In the genomic region with DNA sequence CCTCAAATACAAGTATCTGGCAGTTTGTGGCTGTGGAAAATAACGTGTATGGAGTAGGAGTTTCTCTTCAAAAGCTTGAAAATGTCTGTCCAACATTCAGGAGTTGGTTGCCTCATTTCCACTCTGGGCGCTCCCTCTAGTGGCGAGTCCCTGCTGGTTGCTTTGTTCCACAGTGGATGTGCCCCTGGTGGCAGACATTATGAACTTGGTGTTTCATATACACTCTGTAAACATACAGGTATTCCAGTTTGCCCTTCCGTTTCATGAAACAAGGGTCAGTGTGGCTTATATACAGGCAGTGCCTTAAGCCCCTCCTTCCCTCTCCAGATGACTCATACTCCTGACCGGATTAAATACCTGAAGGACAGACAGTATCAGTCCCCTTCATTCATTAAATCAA, we compare ENCODE assay signal across 8 mouse cellular contexts. TPM values are rescaled to one million over a fixed set of nuclear protein-coding genes. Genes with fewer than 3 reads are reported as not detected.
A peak's percentile ranks its signal among the peaks of the same experiment; 100 is the strongest.
DNase-seq lines count a peak whose midpoint lies in the region; ATAC-seq and TF ChIP-seq lines count a peak whose summit lies in the region.

No protein-coding gene starts in this region.

- intact Hi-C loops in gastrocnemius, adult 2 months (cut with DNase I) = loop anchor here (1.0 to 5.0 kb wide), 3 partner anchors 75 to 304 kb away; no protein-coding TSS in a partner anchor
- intact Hi-C loops in left cerebral cortex, postnatal 25 days (cut with DNase I) = loop anchor here (1.0 to 5.0 kb wide), 3 partner anchors 75 to 304 kb away; no protein-coding TSS in a partner anchor

- WGBS in intestine, postnatal 0 days = 16% methylated on average over 5 of the region's 5 CpGs

- H3K27ac ChIP-seq in gastrocnemius, adult 2 months = no peak overlapping the region
- H3K27ac ChIP-seq in intestine, postnatal 0 days (ENCODE audit: low read depth, low read length) = no peak overlapping the region

- peak; percentile 88 to 94 for DNase-seq in cerebellum, postnatal 25 days
- peak; percentile 91 for DNase-seq in gastrocnemius, adult 2 months
- peak; percentile 84 to 92 for DNase-seq in left cerebral cortex, postnatal 25 days (ENCODE audit: low spot score in 2 of 2)
- DNase-seq in mesoderm, embryonic 11.5 days (ENCODE audit: low read depth, low spot score) = peak; percentile 86
- peak; percentile 83 for DNase-seq in right cerebral cortex, postnatal 25 days
- peak; percentile 90 for DNase-seq in urinary bladder, postnatal 25 days (ENCODE audit: low spot score)

- TF ChIP-seq CTCF in gastrocnemius, adult 2 months (IDR thresholded peaks at IDR 0.05) = no peak
- TF ChIP-seq CTCF in intestine, postnatal 0 days (IDR thresholded peaks at IDR 0.05; ENCODE audit: low read depth) = peak; percentile 100

- peaks cover 25% of the 10 kb centered on the region for H3K36me3 ChIP-seq in intestine, postnatal 0 days (ENCODE audit: control insufficient read depth, insufficient read depth)

- H3K4me3 ChIP-seq in gastrocnemius, adult 2 months = peak overlapping the region; percentile 32; the same call in 1 of the 2 replicates
- no peak overlapping the region for H3K4me3 ChIP-seq in intestine, postnatal 0 days (ENCODE audit: low read depth, low read length)

- no peaks in the 10 kb centered on the region for H3K27me3 ChIP-seq in intestine, postnatal 0 days (replicated peaks; ENCODE audit: control insufficient read depth, insufficient read depth, low read length)

- no peaks in the 10 kb centered on the region for H3K9me3 ChIP-seq in intestine, postnatal 0 days (ENCODE audit: control insufficient read depth)

- no peaks in the 10 kb centered on the region for H3K4me1 ChIP-seq in intestine, postnatal 0 days (replicated peaks; ENCODE audit: control insufficient read depth, insufficient read depth, low read length)

- ATAC-seq in activated CD4-positive, CD25-positive, alpha-beta regulatory T cell, adult 4 months = peak; percentile 98
- peak; percentile 88 for ATAC-seq in intestine, postnatal 0 days

- no peak overlapping the region for H3K4me2 ChIP-seq in intestine, postnatal 0 days (replicated peaks; ENCODE audit: low read depth)

- H3K9ac ChIP-seq in intestine, postnatal 0 days (ENCODE audit: low read depth, low read length) = no peak overlapping the region

RNA-seq across cellular contexts. Expression of gene Vps4a, which starts 28.5 kb away (rescaled TPM):
- 10 to 100 TPM; 32.8 to 33.1 TPM for polyA plus RNA-seq in activated CD4-positive, CD25-positive, alpha-beta regulatory T cell, adult 4 months (2017; shearing (Covaris generic))
- total RNA-seq in gastrocnemius, adult 2 months (2021) = 10 to 100 TPM; 65.2 to 67.8 TPM
- 48.8 and 49.1 TPM in 2 replicates for polyA plus RNA-seq in intestine, postnatal 0 days (2015; fragmentation: Nextera tagmentation; extraction: Ambion mirVana)
- total RNA-seq in left cerebral cortex, postnatal 25 days (2021) = 100 to 1,000 TPM; 115 to 125 TPM

RNA-seq across cellular contexts. Expression of gene Pdf, which starts 45.9 kb away (rescaled TPM):
- polyA plus RNA-seq in activated CD4-positive, CD25-positive, alpha-beta regulatory T cell, adult 4 months (2017; shearing (Covaris generic)) = 1 to 10 TPM; 3.8 to 4.9 TPM
- total RNA-seq in gastrocnemius, adult 2 months (2021) = 10 to 100 TPM; 38.6 to 44.0 TPM
- 20.8 and 22.2 TPM in 2 replicates for polyA plus RNA-seq in intestine, postnatal 0 days (2015; fragmentation: Nextera tagmentation; extraction: Ambion mirVana)
- 10 to 100 TPM; 25.1 to 26.8 TPM for total RNA-seq in left cerebral cortex, postnatal 25 days (2021)

RNA-seq across cellular contexts. Expression of gene Cog8, which starts 54.0 kb away (rescaled TPM):
- polyA plus RNA-seq in activated CD4-positive, CD25-positive, alpha-beta regulatory T cell, adult 4 months (2017; shearing (Covaris generic)) = 10 to 100 TPM; 10.8 to 11.4 TPM
- 10 to 100 TPM; 18.7 to 20.3 TPM for total RNA-seq in gastrocnemius, adult 2 months (2021)
- 21.6 and 25.4 TPM in 2 replicates for polyA plus RNA-seq in intestine, postnatal 0 days (2015; fragmentation: Nextera tagmentation; extraction: Ambion mirVana)
- total RNA-seq in left cerebral cortex, postnatal 25 days (2021) = 10 to 100 TPM; 25.8 to 27.2 TPM

RNA-seq across cellular contexts. Expression of gene Nip7, which starts 54.1 kb away (rescaled TPM):
- 10 to 100 TPM; 67.9 to 87.2 TPM for polyA plus RNA-seq in activated CD4-positive, CD25-positive, alpha-beta regulatory T cell, adult 4 months (2017; shearing (Covaris generic))
- total RNA-seq in gastrocnemius, adult 2 months (2021) = 10 to 100 TPM; 19.3 to 20.7 TPM
- 42.8 and 44.7 TPM in 2 replicates for polyA plus RNA-seq in intestine, postnatal 0 days (2015; fragmentation: Nextera tagmentation; extraction: Ambion mirVana)
- 10 to 100 TPM; 43.0 to 46.6 TPM for total RNA-seq in left cerebral cortex, postnatal 25 days (2021)
